Mouse (Mus musculus) kidney, adult 2 months (tissue): Measurements from ENCODE around the gene Rpp21. TPM values are rescaled to one million over a fixed set of nuclear protein-coding genes. Genes with fewer than 3 reads are reported as not detected.
"Not testable (repeated sequence)": the region's sequence is repeated elsewhere in the genome, so short reads cannot be mapped to it uniquely, and the experiment has no call there.

Source experiments
- DNase-seq: peaks from one replicate; pipeline ENCODE4 v3.0.0; 2021
- H3K27ac ChIP-seq: fragments of 200-500 bp; 2 replicates; pipeline ENCODE4 v1.5.1; 2012; ENCODE audit warnings: low read depth, low read length, control low read depth, inconsistent platforms; ENCODE audit not compliant: insufficient read depth
- H3K27me3 ChIP-seq: fragments of 200-500 bp; replicated peaks from 2 replicates; pipeline ENCODE4 v1.6.1; 2012; ENCODE audit warnings: mild to moderate bottlenecking, moderate library complexity, low read length, inconsistent platforms; ENCODE audit not compliant: control insufficient read depth, insufficient read depth
- H3K36me3 ChIP-seq: fragments of 200-500 bp; 2 replicates; pipeline ENCODE4 v1.6.1; 2012; ENCODE audit warnings: mild to moderate bottlenecking, moderate library complexity, low read length, inconsistent platforms; ENCODE audit not compliant: control insufficient read depth, insufficient read depth
- H3K4me1 ChIP-seq: fragments of 200-500 bp; 2 replicates; pipeline ENCODE4 v1.6.1; 2011; ENCODE audit warnings: low read length; ENCODE audit not compliant: control insufficient read depth, insufficient read depth
- H3K4me3 ChIP-seq: fragments of 200-500 bp; 2 replicates; pipeline ENCODE4 v1.5.1; 2011; ENCODE audit warnings: mild to moderate bottlenecking, low read depth, low read length, control low read depth; ENCODE audit not compliant: insufficient read depth
- CTCF ChIP-seq: fragments of 200-500 bp; conservative IDR thresholded peaks from 2 replicates; pipeline ENCODE4 v1.5.1; 2011; ENCODE audit warnings: low read depth, mild to moderate bottlenecking, control low read depth, low read length, moderate library complexity, mixed read lengths; ENCODE audit not compliant: insufficient read depth, insufficient read length
- POLR2A ChIP-seq: fragments of 200-500 bp; IDR thresholded peaks from one replicate; pipeline ENCODE4 v1.6.1; 2011; ENCODE audit warnings: low read depth, low read length, control low read depth
- WGBS: fragments of 180-500 bp; shearing (Covaris S2); methylation state at CpG from one replicate; pipeline ENCODE4 v1.1.7; 2018; 5-methylcytosine and 5-hydroxymethylcytosine counted together
- polyA plus RNA-seq: library from polyadenylated mRNA; depleted of rRNA; stranded (reverse); fragments of >200 nt; gene quantifications from 2 replicates; pipeline ENCODE4 v1.2.3, GENCODE M21; 2012

Gene Rpp21
- polyA plus RNA-seq, 1 experiment, result 101 TPM

DNA sequence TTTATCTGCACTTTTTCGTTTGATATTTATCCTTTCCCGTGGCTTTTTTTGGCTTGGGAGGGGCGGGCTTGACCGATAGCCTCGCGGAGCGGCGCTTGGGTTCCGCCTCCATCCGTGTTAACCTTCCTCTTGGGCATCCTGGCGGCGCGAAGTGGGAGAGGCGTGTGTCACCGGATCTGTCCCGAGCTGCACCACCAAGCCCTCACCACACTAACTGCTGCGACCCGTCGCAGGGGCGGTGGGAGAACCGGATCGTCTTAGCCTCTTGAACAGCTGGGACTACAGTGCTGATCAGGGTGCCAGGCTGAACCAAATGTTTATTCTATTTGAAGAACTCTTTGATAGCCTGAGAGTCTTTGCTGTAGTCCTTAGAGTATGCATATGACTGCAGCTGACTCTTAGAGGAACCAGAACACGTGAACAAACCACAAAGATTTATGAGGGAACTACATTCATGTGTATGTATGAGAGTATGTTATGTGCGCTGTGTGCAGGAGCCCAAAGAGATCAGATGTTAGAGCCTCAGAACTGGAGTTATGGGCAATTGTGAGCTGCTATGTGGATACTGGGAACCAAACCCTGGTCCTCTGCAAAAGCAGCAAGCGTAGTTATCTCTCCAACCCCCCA lies 5.5 kb downstream of the Rpp21 start:
- no peak overlapping the region for H3K27ac ChIP-seq
- peak; percentile 45 for DNase-seq
- TF ChIP-seq POLR2A (no peak), CTCF (no peak)
- H3K4me1 ChIP-seq, result peaks cover 4% of the 10 kb centered on the region; the same call in 1 of the 2 replicates
- WGBS, result 8% methylated on average over 25 of the region's 25 CpGs
- no peaks in the 10 kb centered on the region for H3K36me3 ChIP-seq
- no peak overlapping the region; the same call in 1 of the 2 replicates for H3K4me3 ChIP-seq
- H3K27me3 ChIP-seq, result no peaks in the 10 kb centered on the region

DNA sequence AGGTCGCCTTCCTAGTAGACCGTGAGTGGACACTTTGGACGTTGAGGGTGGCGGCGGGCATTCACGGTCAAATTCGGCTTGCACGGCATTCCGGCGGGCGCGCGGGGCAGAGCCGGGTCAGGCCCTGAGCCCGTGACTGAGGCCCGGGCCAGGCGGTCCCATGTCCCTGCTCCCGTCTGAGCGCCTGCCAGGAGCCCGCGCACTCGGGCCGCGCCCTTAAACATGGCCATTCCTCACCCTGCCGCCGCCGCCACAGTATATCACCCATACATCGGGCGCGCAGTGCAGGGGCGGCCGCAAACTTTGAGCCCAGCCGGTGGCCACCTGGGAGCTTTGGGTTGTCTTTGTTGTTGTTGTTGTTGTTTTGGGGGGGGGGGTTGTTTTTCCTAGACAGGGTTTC lies 9.0 kb downstream of the Rpp21 start:
- Histone ChIP-seq H3K27ac (no peak overlapping the region), H3K4me3 (no peak overlapping the region), H3K36me3 (no peaks in the 10 kb centered on the region), H3K27me3 (no peaks in the 10 kb centered on the region), H3K4me1 (peaks cover 4% of the 10 kb centered on the region; the same call in 1 of the 2 replicates)
- 25% methylated on average over 33 of the region's 33 CpGs for WGBS
- no peak for DNase-seq
- TF ChIP-seq POLR2A (no peak), CTCF (no peak)

DNA sequence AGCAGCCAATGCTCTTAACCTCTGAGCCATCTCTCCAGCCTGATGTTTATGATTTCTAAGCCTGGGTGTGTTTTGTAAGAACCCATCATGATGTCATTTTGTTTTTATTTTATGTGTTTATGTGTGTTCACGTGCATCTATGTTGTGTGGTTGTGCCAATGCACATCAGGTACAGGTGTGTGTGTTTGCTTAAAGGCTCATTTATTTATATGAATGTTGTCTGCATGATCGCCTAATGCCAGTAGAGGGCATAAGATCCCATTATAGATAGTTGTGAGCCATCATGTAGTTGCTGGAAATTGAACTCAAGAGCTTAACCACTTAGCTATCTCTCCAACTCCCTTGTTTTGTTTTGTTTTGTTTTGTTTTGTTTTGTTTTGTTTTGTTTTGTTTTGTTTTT lies 12.1 kb downstream of the Rpp21 start:
- no peaks in the 10 kb centered on the region for H3K27me3 ChIP-seq
- H3K36me3 ChIP-seq, result no peaks in the 10 kb centered on the region
- no peak for DNase-seq
- H3K27ac ChIP-seq, result no peak overlapping the region
- 83% methylated on average over 2 of the region's 2 CpGs for WGBS
- H3K4me1 ChIP-seq, result no peaks in the 10 kb centered on the region
- H3K4me3 ChIP-seq, result no peak overlapping the region
- TF ChIP-seq POLR2A (no peak), CTCF (no peak)

DNA sequence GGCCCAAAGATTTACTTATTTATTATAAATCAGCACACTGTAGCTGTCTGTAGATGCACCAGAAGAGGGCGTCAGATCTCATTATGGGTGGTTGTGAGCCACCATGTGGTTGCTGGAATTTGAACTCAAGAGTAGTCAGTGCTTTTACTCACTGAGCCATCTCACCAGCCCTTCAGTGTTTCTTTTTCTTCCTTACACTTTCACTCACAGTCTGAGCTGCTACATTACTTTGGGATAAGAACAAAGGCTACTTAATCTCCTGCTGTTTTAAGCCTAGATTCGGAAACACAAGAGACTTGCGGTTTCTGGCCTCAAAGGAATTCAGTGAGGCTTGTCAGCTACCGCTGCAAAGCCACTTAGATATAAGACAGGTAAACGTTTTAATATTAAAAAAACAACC lies 13.8 kb downstream of the Rpp21 start:
- H3K27me3 ChIP-seq, result no peaks in the 10 kb centered on the region
- no peaks in the 10 kb centered on the region for H3K4me1 ChIP-seq

DNA sequence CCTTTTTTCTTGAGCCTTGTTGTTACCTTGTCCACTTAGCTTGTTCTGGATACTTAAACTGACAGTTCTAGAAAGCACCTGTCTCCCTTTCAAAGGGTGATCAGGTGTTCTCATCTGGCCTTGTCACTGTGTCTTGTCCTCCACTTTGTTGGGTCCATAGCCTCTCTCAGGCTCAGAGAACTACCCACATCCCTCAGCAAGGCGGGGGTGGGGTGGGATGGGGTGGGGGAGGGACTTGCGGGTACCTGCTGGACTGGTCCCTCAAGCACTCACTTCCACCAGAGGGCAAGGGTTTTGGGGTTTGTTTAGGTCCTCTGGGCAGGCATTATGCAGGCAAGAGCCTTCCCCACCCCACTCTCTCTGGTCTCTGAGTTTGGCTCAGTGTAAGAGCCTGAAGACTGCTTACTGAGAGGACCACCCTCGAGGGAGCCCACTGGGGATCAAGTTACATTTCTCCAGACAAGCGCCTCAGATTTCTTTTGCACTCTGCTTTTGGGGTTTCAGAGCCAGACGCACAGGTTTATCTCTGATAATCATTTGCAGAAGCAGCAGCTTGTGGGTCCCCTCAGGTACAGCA lies 17.1 kb downstream of the Rpp21 start:
- TF ChIP-seq CTCF, result no peak
- no peak for TF ChIP-seq POLR2A

More for the DNA sequence above, 13.8 kb downstream of the Rpp21 start:
- H3K36me3 ChIP-seq, result no peaks in the 10 kb centered on the region
- no peak overlapping the region for H3K4me3 ChIP-seq
- DNase-seq, result no peak
- no peak overlapping the region for H3K27ac ChIP-seq
- TF ChIP-seq POLR2A (no peak), CTCF (no peak)
- WGBS, result 51% methylated on average over 5 of the region's 5 CpGs

DNA sequence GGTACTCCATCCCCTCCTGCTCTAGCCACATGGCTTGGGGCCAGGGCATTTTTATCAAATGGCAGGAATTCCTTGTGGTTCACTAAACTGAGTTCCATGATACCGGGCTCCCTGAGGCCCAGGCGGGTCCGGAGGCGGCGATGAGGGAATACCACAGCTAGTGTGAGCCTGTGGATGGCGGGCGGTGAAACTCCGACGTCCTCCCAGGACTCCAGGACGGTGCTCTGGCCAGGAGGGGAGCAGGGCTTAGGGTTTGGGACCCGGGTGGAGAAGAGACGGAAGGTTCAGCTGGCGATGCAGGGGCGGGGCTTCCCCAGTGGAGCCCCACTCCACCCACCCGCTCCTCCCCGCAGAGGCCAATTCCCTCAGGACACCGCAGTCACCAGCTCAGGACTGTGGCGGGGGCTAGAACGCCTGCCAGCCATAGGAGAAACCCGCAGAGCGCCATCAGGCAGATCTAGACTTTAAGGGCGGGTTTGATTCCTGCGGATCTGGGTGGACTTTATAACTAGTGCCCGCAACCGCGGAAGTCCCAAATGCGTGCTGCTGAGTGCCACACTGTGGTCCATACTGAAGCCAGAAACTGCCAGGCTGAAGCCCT lies 20.4 kb downstream of the Rpp21 start:
- DNase-seq, result peak; percentile 15
- no peaks in the 10 kb centered on the region for H3K27me3 ChIP-seq
- H3K4me1 ChIP-seq, result no peaks in the 10 kb centered on the region
- H3K27ac ChIP-seq, result no peak overlapping the region
- TF ChIP-seq CTCF (no peak), POLR2A (no peak)
- peak overlapping the region; percentile 1; the same call in 1 of the 2 replicates for H3K4me3 ChIP-seq
- no peaks in the 10 kb centered on the region for H3K36me3 ChIP-seq
- 5% methylated on average over 27 of the region's 27 CpGs for WGBS

More for the DNA sequence above, 17.1 kb downstream of the Rpp21 start:
- H3K36me3 ChIP-seq, result no peaks in the 10 kb centered on the region
- no peak for DNase-seq
- H3K27me3 ChIP-seq, result no peaks in the 10 kb centered on the region
- WGBS, result 19% methylated on average over 5 of the region's 5 CpGs
- H3K27ac ChIP-seq, result no peak overlapping the region
- no peaks in the 10 kb centered on the region for H3K4me1 ChIP-seq
- H3K4me3 ChIP-seq, result no peak overlapping the region

DNA sequence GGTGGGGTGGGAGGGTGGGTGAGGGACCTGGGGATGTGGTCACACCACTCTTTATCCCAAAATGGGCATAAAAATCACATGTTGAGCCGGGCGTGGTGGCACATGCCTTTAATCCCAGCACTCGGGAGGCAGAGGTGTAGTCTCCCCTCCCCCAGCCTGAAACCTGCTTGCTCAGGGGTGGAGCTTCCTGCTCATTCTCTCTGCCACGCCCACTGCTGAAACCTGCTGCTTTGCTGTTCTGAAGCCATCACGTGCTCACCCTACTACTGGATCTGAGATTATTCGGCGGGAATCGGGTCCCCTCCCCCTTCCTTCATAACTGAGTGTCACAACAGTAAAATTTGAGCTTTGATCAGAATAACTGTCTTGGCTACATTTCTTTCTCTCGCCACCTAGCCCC lies 22.6 kb downstream of the Rpp21 start:
- H3K27me3 ChIP-seq, H3K4me1 ChIP-seq, H3K4me3 ChIP-seq, H3K36me3 ChIP-seq, H3K27ac ChIP-seq: not testable (repeated sequence)
- peak; percentile 50 for DNase-seq
- WGBS, result 13% methylated on average over 8 of the region's 9 CpGs
